Mouse (Mus musculus): ENCODE results near the gene Slc47a2.

DNA sequence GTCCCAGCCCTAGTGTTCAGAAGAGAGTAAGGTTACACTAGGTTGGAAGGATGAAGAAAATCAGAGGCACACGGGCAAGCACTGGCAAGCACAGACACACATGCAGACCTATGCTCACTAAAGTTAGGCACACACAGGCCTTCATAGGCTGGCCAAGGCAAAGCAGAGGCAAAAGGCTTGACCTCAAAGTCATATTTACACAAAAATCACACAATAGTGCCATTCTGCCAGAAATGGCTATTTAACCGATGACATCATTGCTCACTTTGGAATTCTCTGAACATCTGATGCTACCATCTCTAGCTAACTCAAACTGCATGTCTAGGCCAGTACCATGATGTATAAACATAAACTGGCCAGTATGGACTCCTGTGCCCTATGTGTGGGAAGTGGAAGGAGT, 68.7 kb downstream of the Slc47a2 start:
- TF ChIP-seq CTCF (IDR thresholded peaks at IDR 0.05; ENCODE audit: control insufficient read depth, insufficient read depth, insufficient replicate concordance, low read depth, low read length) (no peak), POLR2A (IDR thresholded peaks at IDR 0.05; ENCODE audit: control insufficient read depth, low read depth, low read length) (no peak)
